Mouse (Mus musculus): ENCODE measurements around the gene Ccdc138. TPM values are rescaled to one million over a fixed set of nuclear protein-coding genes. Genes with fewer than 3 reads are reported as not detected.

The Ccdc138 gene
- polyA plus RNA-seq (2017; shearing (Covaris generic)): 2.9 TPM

DNA sequence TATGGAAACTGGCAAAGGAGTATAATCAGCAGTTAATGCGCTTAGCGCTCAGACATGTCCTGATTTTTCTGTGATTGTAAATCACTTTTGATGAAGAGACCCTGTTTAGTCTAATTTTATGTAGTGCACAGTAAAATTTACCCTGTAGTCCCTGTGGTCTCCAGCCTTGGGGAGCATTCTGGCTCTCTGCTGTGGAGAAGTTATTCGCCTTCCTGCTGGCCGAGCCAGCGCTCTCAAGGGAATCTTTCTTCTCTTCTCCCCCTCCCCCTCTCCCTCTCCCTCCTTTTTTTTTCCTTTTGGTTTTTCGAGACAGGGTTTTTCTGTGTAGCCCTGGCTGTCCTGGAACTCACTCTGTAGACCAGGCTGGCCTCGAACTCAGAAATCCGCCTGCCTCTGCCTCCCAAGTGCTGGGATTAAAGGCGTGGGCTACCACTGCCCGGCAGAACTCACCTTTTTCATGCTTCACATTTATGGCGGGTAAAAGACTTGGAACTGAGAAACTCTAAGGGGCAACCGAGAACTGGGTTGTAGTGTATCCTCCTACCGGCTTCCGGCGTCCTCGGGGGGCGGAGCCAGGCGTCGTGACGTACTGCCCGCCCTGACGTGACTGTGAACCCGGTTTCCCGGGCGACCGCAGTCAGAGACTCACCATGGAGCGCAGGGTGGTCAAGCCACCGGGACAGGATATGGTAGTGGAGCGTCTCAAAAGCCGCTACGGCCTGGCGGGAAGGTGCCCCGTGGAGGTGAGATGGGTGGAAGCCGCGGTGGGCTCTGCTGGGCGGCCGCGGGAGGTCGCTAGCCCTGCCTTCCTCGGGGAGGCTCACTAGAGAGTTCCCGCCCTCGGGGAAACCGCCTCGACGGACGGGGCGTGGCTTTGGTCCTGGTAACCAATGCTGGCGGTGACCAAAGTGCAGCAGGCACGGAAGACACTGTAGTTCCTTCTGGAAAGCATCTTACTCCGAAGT is at the start of gene Ccdc138:
Ccdc138 (plus strand) TSS at position 629 of the 965 bp plus-strand sequence.

Other genes with a start within 250 kb of the Ccdc138 start
- gene Gcc2, start 242.5 kb upstream of the Ccdc138 start, polyA plus RNA-seq (2017; shearing (Covaris generic)): 72.2 TPM
- gene Lims1, start 174.5 kb upstream of the Ccdc138 start, polyA plus RNA-seq (2017; shearing (Covaris generic)): 80.1 TPM
- gene Ranbp2, start 51.0 kb upstream of the Ccdc138 start, polyA plus RNA-seq (2017; shearing (Covaris generic)): 52.9 TPM
- not detected for gene Edar, start 177.7 kb downstream of the Ccdc138 start, polyA plus RNA-seq (2017; shearing (Covaris generic))
- gene Gm17542, start 220.3 kb downstream of the Ccdc138 start, polyA plus RNA-seq (2017; shearing (Covaris generic)): not detected